Comparison of ENCODE assay signal across 9 mouse cellular contexts in genomic region chr17:50236702-50237435, GRCm38 (mm10). TPM values are rescaled to one million over a fixed set of nuclear protein-coding genes. Genes with fewer than 3 reads are reported as not detected.
DNase-seq lines count a peak whose midpoint lies in the region; TF ChIP-seq lines count a peak whose summit lies in the region.
"Had no signal": no experiment of that assay in that cellular context is flagged by ENCODE, and none has a peak within 500 bp of the region (broad histone marks: within the 10 kb centered on the region; RNA-seq: fewer than 3 reads in every experiment).

No protein-coding gene starts in this region.

- DNase-seq in testis, postnatal 14 days (ENCODE audit: low spot score) = no peak
- peak; percentile 80 for DNase-seq in forebrain, embryonic 10.5 days (ENCODE audit: extremely low spot score, low spot score)
- DNase-seq in mesoderm, embryonic 11.5 days (ENCODE audit: low read depth, low spot score) = peak; percentile 50
- peak; percentile 39 for DNase-seq in testis, postnatal 10 days (ENCODE audit: low spot score)
- DNase-seq in adrenal gland, postnatal 14 days = no peak
- DNase-seq in gastrocnemius, postnatal 10 days = no peak
- no peak for DNase-seq in layer of hippocampus, adult 11-12 months (ENCODE audit: low spot score)

- no peak overlapping the region; the same call in 1 of the 2 replicates for H3K27ac ChIP-seq in testis, adult 2 months (ENCODE audit: control insufficient read depth, insufficient read depth, low read depth, low read length)
- H3K27ac ChIP-seq in forebrain, embryonic 10.5 days = peak overlapping the region; percentile 80
- H3K27ac ChIP-seq: limb, embryonic 15.5 days had no signal

- peaks cover 1% of the 10 kb centered on the region; the same call in 1 of the 2 replicates for H3K36me3 ChIP-seq in testis, adult 2 months (ENCODE audit: control insufficient read depth, insufficient read depth, low read length)
- no peaks in the 10 kb centered on the region for H3K36me3 ChIP-seq in forebrain, embryonic 10.5 days (replicated peaks)
- H3K36me3 ChIP-seq: limb, embryonic 15.5 days had no signal

- H3K9me3 ChIP-seq in forebrain, embryonic 10.5 days = no peaks in the 10 kb centered on the region
- H3K9me3 ChIP-seq: limb, embryonic 15.5 days had no signal

- no peak for TF ChIP-seq POLR2A in testis, adult 2 months (IDR thresholded peaks at IDR 0.05; ENCODE audit: control insufficient read depth, low read depth, low read length)

- no peaks in the 10 kb centered on the region for H3K27me3 ChIP-seq in testis, adult 2 months (ENCODE audit: control insufficient read depth, insufficient read depth, low read length)
- H3K27me3 ChIP-seq in forebrain, embryonic 10.5 days (ENCODE audit: poor library complexity, severe bottlenecking) = peaks cover 33% of the 10 kb centered on the region

- H3K4me1 ChIP-seq in testis, adult 2 months (ENCODE audit: control insufficient read depth, insufficient read depth, low read length) = peaks cover 21% of the 10 kb centered on the region
- H3K4me1 ChIP-seq in forebrain, embryonic 10.5 days = peaks cover 34% of the 10 kb centered on the region

- no peak for TF ChIP-seq CTCF in testis, adult 2 months (IDR thresholded peaks at IDR 0.05; ENCODE audit: control insufficient read depth, insufficient read depth, insufficient replicate concordance, low read depth, low read length)

- WGBS in forebrain, embryonic 10.5 days = 23% methylated on average over 9 of the region's 9 CpGs

- H3K4me3 ChIP-seq in testis, adult 2 months (ENCODE audit: control insufficient read depth, low read depth, low read length) = peak overlapping the region; percentile 75
- H3K4me3 ChIP-seq in forebrain, embryonic 10.5 days = peak overlapping the region; percentile 15; the same call in 1 of the 2 replicates
- H3K4me3 ChIP-seq: limb, embryonic 15.5 days had no signal

RNA-seq across cellular contexts. Expression of gene Rftn1, which starts 46.4 kb away (rescaled TPM):
- 2.8 and 3.3 TPM in 2 replicates for polyA plus RNA-seq in testis, adult 2 months (2012; rRNA removed)
- polyA plus RNA-seq in forebrain, embryonic 10.5 days (2016; fragmentation: Nextera tagmentation; extraction: Ambion mirVana) = 8.3 and 10.2 TPM in 2 replicates
- total RNA-seq in adrenal gland, postnatal 14 days (2021) = 17.6 and 24.0 TPM in 2 replicates
- 10 to 100 TPM; 57.9 to 62.0 TPM for total RNA-seq in gastrocnemius, postnatal 10 days (2021)

RNA-seq across cellular contexts. Expression of gene Dazl, which starts 56.6 kb away (rescaled TPM):
- polyA plus RNA-seq in testis, adult 2 months (2012; rRNA removed) = 50.6 and 53.1 TPM in 2 replicates
- polyA plus RNA-seq in forebrain, embryonic 10.5 days (2016; fragmentation: Nextera tagmentation; extraction: Ambion mirVana) = 0.23 TPM in 1 of 2 replicates, not detected in the other
- 0.26 and 0.53 TPM in 2 replicates for total RNA-seq in adrenal gland, postnatal 14 days (2021)
- under 1 TPM; 0.14 to 0.29 TPM for total RNA-seq in gastrocnemius, postnatal 10 days (2021)

Comparison
In these comparisons a context has a peak if more than half of its experiments do, and no peak if none do; other contexts are left out.
1. DNase-seq: peak in forebrain, embryonic 10.5 days (single experiment), mesoderm, embryonic 11.5 days (single experiment) and testis, postnatal 10 days (single experiment); none in testis, postnatal 14 days (single experiment), adrenal gland, postnatal 14 days (single experiment), gastrocnemius, postnatal 10 days (single experiment) and layer of hippocampus, adult 11-12 months (single experiment).